Mouse (Mus musculus): ENCODE data around the gene Adk. TPM values are rescaled to one million over a fixed set of nuclear protein-coding genes. Genes with fewer than 3 reads are reported as not detected.

Gene Adk
- polyA plus RNA-seq, 1 experiment from 2014 or later, result 240 TPM

DNA sequence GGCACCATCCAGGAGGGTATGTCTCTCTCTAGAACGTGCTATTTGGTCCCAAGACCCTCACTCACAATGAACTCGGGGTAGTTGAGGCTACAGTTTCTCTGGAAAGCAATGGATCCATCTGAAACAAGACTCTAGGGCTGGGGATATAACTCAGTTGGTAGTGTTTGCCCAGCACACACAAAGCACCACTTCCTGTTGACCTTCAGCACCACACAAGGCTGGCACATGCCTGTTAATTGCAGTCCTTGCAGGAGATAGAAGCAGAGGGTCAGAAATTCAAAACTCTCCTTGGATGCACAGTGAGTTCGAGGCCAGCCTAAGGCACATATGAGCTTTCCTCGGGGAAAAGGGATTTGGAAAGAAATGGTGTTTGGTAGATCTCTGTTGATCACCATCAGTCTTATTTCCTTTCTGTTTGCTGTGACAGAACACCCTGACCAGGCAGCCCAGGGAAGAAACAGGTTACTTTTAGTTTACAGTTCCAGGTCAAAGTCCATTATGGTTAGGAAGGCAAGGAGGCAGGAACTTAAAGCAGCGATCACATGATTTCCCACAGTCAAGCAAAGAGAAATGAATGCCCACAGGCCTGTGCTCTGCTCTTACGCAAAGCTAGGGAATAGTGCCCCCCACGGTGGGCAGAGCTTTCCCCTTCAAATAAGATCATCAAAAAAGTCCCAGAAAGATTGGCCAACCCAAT, 403.4 kb downstream of the Adk start:
- H3K27ac ChIP-seq (ENCODE audit: low read depth, low read length), result peak overlapping the region; percentile 46; the same call in 1 of the 2 replicates
- 0 out of 2 replicates have a peak, but pooled peaks cover 5% of the 10 kb centered on the region for H3K4me1 ChIP-seq (replicated peaks; ENCODE audit: control insufficient read depth, insufficient read depth, low read length)
- TF ChIP-seq CTCF (IDR thresholded peaks at IDR 0.05; ENCODE audit: low read depth), result no peak
- WGBS, result 72% methylated on average over 7 of the region's 7 CpGs
- H3K9ac ChIP-seq (ENCODE audit: low read depth, low read length), result no peak overlapping the region
- ATAC-seq, result peak; percentile 80
- no peak overlapping the region for H3K4me2 ChIP-seq (replicated peaks; ENCODE audit: low read depth)
- H3K9me3 ChIP-seq (ENCODE audit: control insufficient read depth), result no peaks in the 10 kb centered on the region
- no peaks in the 10 kb centered on the region for H3K27me3 ChIP-seq (replicated peaks; ENCODE audit: control insufficient read depth, insufficient read depth, low read length)
- H3K4me3 ChIP-seq (ENCODE audit: low read depth, low read length), result no peak overlapping the region
- H3K36me3 ChIP-seq (ENCODE audit: control insufficient read depth, insufficient read depth), result 0 out of 2 replicates have a peak, but pooled peaks cover 1% of the 10 kb centered on the region

DNA sequence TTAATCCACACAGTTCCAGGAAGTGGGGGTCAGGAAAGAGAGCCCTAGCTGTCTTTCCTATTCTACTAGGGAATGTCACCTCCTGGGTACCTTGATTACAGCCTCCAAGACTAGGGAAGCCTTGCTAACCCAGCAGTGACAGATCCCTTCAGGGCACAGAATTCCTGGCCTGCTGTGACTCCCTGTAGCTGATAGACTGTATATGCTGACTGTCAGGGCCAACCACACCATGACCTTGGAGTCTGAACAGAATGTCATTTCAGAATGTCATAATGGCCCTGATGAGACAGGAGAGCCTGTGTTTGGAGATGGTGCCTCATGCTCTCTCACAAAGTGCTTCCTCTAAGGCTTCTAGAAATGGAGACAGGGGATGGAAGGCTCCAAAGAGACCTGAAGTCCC, 404.2 kb downstream of the Adk start:
- 0 out of 2 replicates have a peak, but pooled peaks cover 5% of the 10 kb centered on the region for H3K4me1 ChIP-seq (replicated peaks; ENCODE audit: control insufficient read depth, insufficient read depth, low read length)
- H3K4me2 ChIP-seq (replicated peaks; ENCODE audit: low read depth), result no peak overlapping the region
- H3K27me3 ChIP-seq (replicated peaks; ENCODE audit: control insufficient read depth, insufficient read depth, low read length), result no peaks in the 10 kb centered on the region
- ATAC-seq, result no peak
- H3K9ac ChIP-seq (ENCODE audit: low read depth, low read length), result no peak overlapping the region
- TF ChIP-seq CTCF (IDR thresholded peaks at IDR 0.05; ENCODE audit: low read depth), result no peak
- H3K36me3 ChIP-seq (ENCODE audit: control insufficient read depth, insufficient read depth), result no peaks in the 10 kb centered on the region
- H3K27ac ChIP-seq (ENCODE audit: low read depth, low read length), result no peak overlapping the region
- H3K9me3 ChIP-seq (ENCODE audit: control insufficient read depth), result no peaks in the 10 kb centered on the region
- no peak overlapping the region for H3K4me3 ChIP-seq (ENCODE audit: low read depth, low read length)

DNA sequence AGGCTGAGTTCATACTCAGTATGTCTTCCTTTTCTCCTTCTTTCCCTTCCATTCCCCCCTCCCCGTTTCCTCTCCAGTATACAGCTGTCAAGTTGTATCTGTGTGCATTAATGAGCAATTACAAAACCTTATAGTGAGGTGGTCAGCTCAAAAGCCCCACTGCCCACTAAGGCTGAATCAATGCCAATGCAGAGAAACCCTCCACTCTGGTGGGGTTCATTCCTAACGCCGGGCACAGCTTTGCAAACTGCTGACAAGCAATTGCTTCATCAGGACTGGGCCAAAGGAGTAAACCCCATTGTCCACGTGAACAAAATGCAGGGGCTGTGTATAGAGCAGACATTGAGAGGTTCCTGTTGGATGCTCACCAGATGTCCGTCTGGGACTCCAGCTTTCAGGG, 405.5 kb downstream of the Adk start:
- H3K9me3 ChIP-seq (ENCODE audit: control insufficient read depth), result no peaks in the 10 kb centered on the region
- 0 out of 2 replicates have a peak, but pooled peaks cover 5% of the 10 kb centered on the region for H3K4me1 ChIP-seq (replicated peaks; ENCODE audit: control insufficient read depth, insufficient read depth, low read length)
- no peak overlapping the region for H3K4me3 ChIP-seq (ENCODE audit: low read depth, low read length)
- H3K4me2 ChIP-seq (replicated peaks; ENCODE audit: low read depth), result no peak overlapping the region
- no peak overlapping the region for H3K27ac ChIP-seq (ENCODE audit: low read depth, low read length)
- no peaks in the 10 kb centered on the region for H3K27me3 ChIP-seq (replicated peaks; ENCODE audit: control insufficient read depth, insufficient read depth, low read length)
- no peak for ATAC-seq
- no peaks in the 10 kb centered on the region for H3K36me3 ChIP-seq (ENCODE audit: control insufficient read depth, insufficient read depth)
- 87% methylated on average over 5 of the region's 5 CpGs for WGBS
- no peak overlapping the region for H3K9ac ChIP-seq (ENCODE audit: low read depth, low read length)
- TF ChIP-seq CTCF (IDR thresholded peaks at IDR 0.05; ENCODE audit: low read depth), result no peak

DNA sequence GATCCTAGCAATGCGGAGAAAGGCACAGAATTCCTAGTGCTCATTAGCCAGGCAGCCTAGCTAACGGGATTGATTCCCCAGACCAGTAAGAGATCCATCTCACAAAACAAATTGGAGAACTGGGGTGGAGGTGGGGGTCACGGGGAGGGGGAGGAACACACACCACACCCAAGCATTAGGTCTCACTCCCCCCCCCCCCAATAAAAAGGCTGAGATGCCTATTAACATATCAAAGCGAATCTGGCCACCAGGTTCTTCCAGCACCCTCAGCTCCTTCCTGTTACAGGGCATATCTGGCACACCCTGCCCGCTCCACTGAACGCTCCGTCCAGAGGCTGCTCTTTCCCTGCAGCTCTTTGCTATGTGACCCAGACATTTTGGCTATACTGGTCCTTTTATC, 406.3 kb downstream of the Adk start:
- WGBS, result 71% methylated on average over 7 of the region's 7 CpGs
- H3K9me3 ChIP-seq (ENCODE audit: control insufficient read depth), result no peaks in the 10 kb centered on the region
- H3K36me3 ChIP-seq (ENCODE audit: control insufficient read depth, insufficient read depth), result no peaks in the 10 kb centered on the region
- no peak for TF ChIP-seq CTCF (IDR thresholded peaks at IDR 0.05; ENCODE audit: low read depth)
- H3K4me2 ChIP-seq (replicated peaks; ENCODE audit: low read depth), result no peak overlapping the region
- H3K27me3 ChIP-seq (replicated peaks; ENCODE audit: control insufficient read depth, insufficient read depth, low read length), result no peaks in the 10 kb centered on the region
- H3K9ac ChIP-seq (ENCODE audit: low read depth, low read length), result no peak overlapping the region
- H3K27ac ChIP-seq (ENCODE audit: low read depth, low read length), result no peak overlapping the region
- no peak overlapping the region for H3K4me3 ChIP-seq (ENCODE audit: low read depth, low read length)
- 0 out of 2 replicates have a peak, but pooled peaks cover 5% of the 10 kb centered on the region for H3K4me1 ChIP-seq (replicated peaks; ENCODE audit: control insufficient read depth, insufficient read depth, low read length)
- no peak for ATAC-seq

DNA sequence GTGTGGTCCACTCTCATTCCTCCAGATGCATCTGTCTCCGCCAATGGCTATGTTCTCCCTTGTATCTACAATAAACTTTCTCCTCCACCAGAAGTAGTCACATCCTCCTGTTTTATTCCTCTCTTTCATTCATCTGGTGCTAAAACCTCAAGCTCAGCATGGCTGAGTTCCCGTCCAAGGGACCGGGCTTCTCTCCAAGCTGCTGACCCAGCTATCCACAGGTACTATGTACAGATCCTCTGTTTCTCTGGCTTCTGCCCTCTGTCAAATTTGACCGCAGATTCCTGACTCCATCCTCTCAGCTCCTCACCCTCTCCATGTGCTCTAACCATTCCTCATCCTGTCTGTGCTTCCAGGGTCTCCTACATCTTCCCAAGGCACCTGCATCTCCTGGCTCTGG, 406.8 kb downstream of the Adk start:
- Histone ChIP-seq H3K9me3 (ENCODE audit: control insufficient read depth) (no peaks in the 10 kb centered on the region), H3K4me1 (replicated peaks; ENCODE audit: control insufficient read depth, insufficient read depth, low read length) (0 out of 2 replicates have a peak, but pooled peaks cover 5% of the 10 kb centered on the region), H3K4me2 (replicated peaks; ENCODE audit: low read depth) (no peak overlapping the region), H3K4me3 (ENCODE audit: low read depth, low read length) (no peak overlapping the region), H3K36me3 (ENCODE audit: control insufficient read depth, insufficient read depth) (no peaks in the 10 kb centered on the region), H3K27ac (ENCODE audit: low read depth, low read length) (no peak overlapping the region), H3K27me3 (replicated peaks; ENCODE audit: control insufficient read depth, insufficient read depth, low read length) (no peaks in the 10 kb centered on the region), H3K9ac (ENCODE audit: low read depth, low read length) (no peak overlapping the region)
- no peak for TF ChIP-seq CTCF (IDR thresholded peaks at IDR 0.05; ENCODE audit: low read depth)
- ATAC-seq, result no peak
- WGBS, result 86% methylated on average over 4 of the region's 4 CpGs

DNA sequence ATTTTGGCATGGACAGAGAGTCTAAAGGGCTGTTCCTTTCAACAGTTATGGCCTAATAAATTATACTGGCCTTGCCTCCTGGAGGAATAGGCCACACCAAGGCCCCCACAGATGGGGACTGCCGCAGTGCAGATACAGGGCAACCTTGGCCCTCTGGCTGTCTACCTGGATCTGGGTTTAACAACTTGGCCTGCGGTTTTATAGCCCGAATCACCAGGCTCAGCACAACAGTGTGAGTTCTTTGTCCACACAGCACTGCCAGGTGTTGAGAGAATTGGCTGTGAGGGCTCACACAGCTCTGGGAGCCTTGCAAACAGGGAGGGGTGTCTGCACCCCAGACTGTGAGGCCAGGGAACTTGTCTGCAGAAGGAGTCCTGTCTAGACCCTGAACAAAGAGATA, 410.0 kb downstream of the Adk start:
- Histone ChIP-seq H3K9ac (ENCODE audit: low read depth, low read length) (no peak overlapping the region), H3K36me3 (ENCODE audit: control insufficient read depth, insufficient read depth) (no peaks in the 10 kb centered on the region), H3K27ac (ENCODE audit: low read depth, low read length) (no peak overlapping the region; the same call in 1 of the 2 replicates), H3K9me3 (ENCODE audit: control insufficient read depth) (no peaks in the 10 kb centered on the region), H3K4me1 (replicated peaks; ENCODE audit: control insufficient read depth, insufficient read depth, low read length) (no peaks in the 10 kb centered on the region), H3K27me3 (replicated peaks; ENCODE audit: control insufficient read depth, insufficient read depth, low read length) (no peaks in the 10 kb centered on the region), H3K4me3 (ENCODE audit: low read depth, low read length) (no peak overlapping the region), H3K4me2 (replicated peaks; ENCODE audit: low read depth) (no peak overlapping the region)
- 50% methylated on average over 3 of the region's 3 CpGs for WGBS
- TF ChIP-seq CTCF (IDR thresholded peaks at IDR 0.05; ENCODE audit: low read depth), result no peak
- peak; percentile 78 for ATAC-seq

All from intestine, postnatal 0 days (tissue).